Mouse (Mus musculus) heart, embryonic 15.5 days (tissue): ENCODE measurements around the gene Prrt3. TPM values are rescaled to one million over a fixed set of nuclear protein-coding genes. Genes with fewer than 3 reads are reported as not detected.

Source experiments
- ATAC-seq: fragments of 200-750 bp; cut with Nextera tagmentation; replicated peaks from 2 replicates; pipeline ENCODE4 v1.8.0; 2017; ENCODE audit warnings: low read depth, moderate TSS enrichment; ENCODE audit not compliant: insufficient number of reproducible peaks, insufficient read depth, low FRiP score
- H3K27ac ChIP-seq: fragments of 300-500 bp; sonication (generic); 2 replicates; pipeline ENCODE4 v1.5.1; 2015; ENCODE audit warnings: mild to moderate bottlenecking, inconsistent platforms
- H3K27me3 ChIP-seq: fragments of 300-500 bp; sonication (generic); 2 replicates; pipeline ENCODE4 v1.6.1; 2015; ENCODE audit warnings: inconsistent platforms
- H3K36me3 ChIP-seq: fragments of 300-500 bp; sonication (generic); 2 replicates; pipeline ENCODE4 v1.6.1; 2015; ENCODE audit warnings: mild to moderate bottlenecking, inconsistent platforms
- H3K4me1 ChIP-seq: fragments of 300-500 bp; sonication (generic); replicated peaks from 2 replicates; pipeline ENCODE4 v1.6.1; 2015; ENCODE audit warnings: inconsistent platforms
- H3K4me2 ChIP-seq: fragments of 300-500 bp; sonication (generic); 2 replicates; pipeline ENCODE4 v1.6.1; 2015; ENCODE audit warnings: inconsistent platforms, mild to moderate bottlenecking, moderate library complexity
- H3K4me3 ChIP-seq: fragments of 300-500 bp; sonication (generic); 2 replicates; pipeline ENCODE4 v1.5.1; 2015; ENCODE audit warnings: mild to moderate bottlenecking, inconsistent platforms
- H3K9ac ChIP-seq: fragments of 300-500 bp; sonication (generic); 2 replicates; pipeline ENCODE4 v1.6.1; 2015; ENCODE audit warnings: mild to moderate bottlenecking, inconsistent platforms
- H3K9me3 ChIP-seq: fragments of 300-500 bp; sonication (generic); replicated peaks from 2 replicates; pipeline ENCODE4 v1.6.1; 2016; ENCODE audit warnings: inconsistent platforms
- WGBS: fragments of 180-500 bp; shearing (Covaris S2); methylation state at CpG from one replicate; pipeline ENCODE4 v1.1.7; 2015; ENCODE audit warnings: mixed read lengths; 5-methylcytosine and 5-hydroxymethylcytosine counted together
- polyA plus RNA-seq: library from polyadenylated mRNA; unstranded; fragments of >200 nt; fragmentation: Nextera tagmentation; extraction: Ambion mirVana; gene quantifications from 2 replicates; pipeline ENCODE4 v1.2.1, GENCODE M21; 2015

Prrt3 gene
- polyA plus RNA-seq, 1 experiment from 2014 or later, result 0.18 TPM

DNA sequence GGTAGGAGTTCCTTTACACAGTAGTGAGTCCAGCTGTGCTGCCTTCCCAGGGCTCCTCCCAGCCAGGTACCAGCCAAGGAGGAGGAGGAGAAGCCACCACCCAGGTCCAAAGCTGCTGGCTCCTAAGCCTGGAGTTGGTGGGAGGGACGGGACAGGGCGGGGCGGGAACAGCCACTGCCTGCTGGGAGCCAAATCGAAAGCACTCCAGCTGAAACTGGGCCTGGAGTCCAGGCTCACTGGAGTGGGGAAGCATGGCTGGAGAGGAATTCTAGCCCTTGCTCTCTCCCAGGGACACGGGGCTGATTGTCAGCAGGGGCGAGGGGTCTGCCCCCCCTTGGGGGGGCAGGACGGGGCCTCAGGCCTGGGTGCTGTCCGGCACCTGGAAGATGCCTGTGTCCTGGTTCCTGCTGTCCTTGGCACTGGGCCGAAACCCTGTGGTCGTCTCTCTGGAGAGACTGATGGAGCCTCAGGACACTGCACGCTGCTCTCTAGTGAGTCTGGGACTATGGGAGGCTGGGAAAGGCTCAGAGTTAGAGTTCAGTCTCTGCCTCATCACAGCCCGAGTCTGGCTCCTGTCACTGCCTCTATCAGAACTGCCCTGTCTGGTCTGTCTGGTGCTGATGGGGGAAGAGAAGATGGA, 30.3 kb downstream of the Prrt3 start, which contains the start of gene Il17rc:
Gene Il17rc, plus strand, starts transcription at position 131 of the 640 bp plus-strand sequence.
- no peaks in the 10 kb centered on the region for H3K9me3 ChIP-seq
- 23% methylated on average over 12 of the region's 12 CpGs for whole genome bisulfite sequencing
- no peaks in the 10 kb centered on the region for H3K36me3 ChIP-seq
- peak; percentile 48; the same call in 1 of the 2 replicates for ATAC-seq
- H3K9ac ChIP-seq, result peak within 1 kb of the TSS; percentile 62
- peak within 1 kb of the TSS; percentile 47 for H3K4me3 ChIP-seq
- peak within 1 kb of the TSS; percentile 72 for H3K4me2 ChIP-seq
- H3K4me1 ChIP-seq, result peaks cover 30% of the 10 kb centered on the region
- H3K27ac ChIP-seq, result peak within 1 kb of the TSS; percentile 64
- peaks cover 17% of the 10 kb centered on the region for H3K27me3 ChIP-seq

DNA sequence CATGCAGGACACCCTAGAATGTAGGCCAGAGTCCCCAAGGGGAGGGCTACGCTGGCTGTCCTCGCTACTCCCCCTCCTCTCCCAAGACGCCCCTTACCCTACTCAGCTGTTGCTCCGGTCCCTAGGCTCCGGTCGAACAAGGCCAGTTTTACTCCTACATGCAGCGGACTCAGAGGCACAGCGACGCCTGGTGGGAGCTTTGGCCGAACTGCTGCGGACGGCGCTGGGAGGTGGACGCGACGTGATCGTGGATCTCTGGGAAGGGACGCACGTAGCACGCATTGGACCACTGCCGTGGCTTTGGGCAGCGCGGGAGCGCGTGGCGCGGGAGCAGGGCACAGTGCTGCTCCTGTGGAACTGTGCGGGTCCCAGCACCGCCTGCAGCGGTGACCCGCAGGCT, 32.3 kb downstream of the Prrt3 start:
- Histone ChIP-seq H3K36me3 (no peaks in the 10 kb centered on the region), H3K27ac (no peak overlapping the region), H3K9ac (peak overlapping the region; percentile 43), H3K27me3 (peaks cover 17% of the 10 kb centered on the region), H3K9me3 (no peaks in the 10 kb centered on the region), H3K4me3 (peak overlapping the region; percentile 44), H3K4me1 (peaks cover 30% of the 10 kb centered on the region), H3K4me2 (peak overlapping the region; percentile 82)
- peak; percentile 63; the same call in 1 of the 2 replicates for ATAC-seq
- 2% methylated on average over 31 of the region's 31 CpGs for WGBS

DNA sequence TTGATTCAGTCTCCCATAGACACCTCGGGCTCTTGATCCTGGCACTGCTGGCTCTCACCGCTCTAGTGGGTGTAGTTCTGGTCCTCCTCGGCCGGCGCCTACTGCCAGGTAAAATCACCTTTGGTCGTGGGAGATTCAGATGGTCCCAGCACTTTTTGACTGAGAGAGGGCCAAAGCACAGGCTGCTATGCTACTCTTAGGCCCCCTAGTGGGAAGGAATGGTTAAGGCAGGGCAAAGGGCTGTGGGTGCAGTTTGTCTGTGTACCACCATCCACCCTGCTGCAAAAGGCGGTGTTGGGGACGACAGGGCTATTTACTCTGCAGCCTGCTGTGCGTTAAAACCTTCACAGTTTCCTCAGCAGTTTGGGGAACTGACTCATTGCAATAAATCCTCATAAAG, 32.7 kb downstream of the Prrt3 start:
- Histone ChIP-seq H3K4me2 (peak overlapping the region; percentile 82), H3K9ac (peak overlapping the region; percentile 43; the same call in 1 of the 2 replicates), H3K9me3 (no peaks in the 10 kb centered on the region), H3K27me3 (peaks cover 17% of the 10 kb centered on the region), H3K27ac (no peak overlapping the region), H3K4me3 (peak overlapping the region; percentile 44), H3K4me1 (peaks cover 30% of the 10 kb centered on the region), H3K36me3 (no peaks in the 10 kb centered on the region)
- WGBS, result 7% methylated on average over 9 of the region's 9 CpGs
- ATAC-seq, result no peak

- 69% methylated on average over 3 of the region's 3 CpGs for WGBS
- no peak overlapping the region; the same call in 1 of the 2 replicates for H3K4me2 ChIP-seq
Measured at GRCm38 (mm10) chr6:113468512-113468911, 33.2 kb downstream of the Prrt3 start.

GRCm38 (mm10) chr6:113465602-113466001, 36.1 kb downstream of the Prrt3 start:
- no peaks in the 10 kb centered on the region for H3K36me3 ChIP-seq
- ATAC-seq, result no peak
- peaks cover 13% of the 10 kb centered on the region for H3K4me1 ChIP-seq
- H3K9ac ChIP-seq, result no peak overlapping the region
- peaks cover 12% of the 10 kb centered on the region for H3K27me3 ChIP-seq
- no peak overlapping the region for H3K27ac ChIP-seq
- no peaks in the 10 kb centered on the region for H3K9me3 ChIP-seq
- no peak overlapping the region for H3K4me2 ChIP-seq
- H3K4me3 ChIP-seq, result no peak overlapping the region
- WGBS, result 45% methylated on average over 5 of the region's 5 CpGs

More at GRCm38 (mm10) chr6:113468512-113468911, 33.2 kb downstream of the Prrt3 start:
- Histone ChIP-seq H3K27ac (no peak overlapping the region), H3K36me3 (no peaks in the 10 kb centered on the region), H3K27me3 (peaks cover 17% of the 10 kb centered on the region), H3K4me1 (peaks cover 30% of the 10 kb centered on the region), H3K4me3 (no peak overlapping the region), H3K9ac (no peak overlapping the region), H3K9me3 (no peaks in the 10 kb centered on the region)
- ATAC-seq, result no peak

DNA sequence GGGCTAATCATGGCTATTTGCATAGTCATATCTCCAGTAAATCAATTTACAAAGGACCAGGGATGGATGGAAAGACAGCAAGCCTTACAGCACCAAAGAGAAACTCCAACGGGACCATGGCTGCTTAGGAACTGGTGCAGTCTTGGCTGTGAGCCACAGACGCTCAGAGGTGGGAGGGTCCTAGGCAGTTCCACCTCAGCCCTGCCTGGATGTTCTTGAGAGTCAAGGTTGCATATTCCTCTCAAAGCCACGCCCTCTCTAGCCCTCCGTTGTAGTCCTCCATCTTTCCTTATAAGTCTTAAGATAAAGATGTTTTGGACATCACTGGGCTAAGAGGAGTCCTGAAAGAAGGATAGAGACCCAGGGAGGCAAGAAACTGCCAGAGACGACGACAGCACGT, 37.7 kb downstream of the Prrt3 start:
- Histone ChIP-seq H3K9ac (no peak overlapping the region), H3K36me3 (no peaks in the 10 kb centered on the region), H3K4me3 (no peak overlapping the region), H3K4me2 (no peak overlapping the region), H3K27ac (no peak overlapping the region), H3K27me3 (no peaks in the 10 kb centered on the region), H3K9me3 (no peaks in the 10 kb centered on the region), H3K4me1 (peaks cover 3% of the 10 kb centered on the region)
- ATAC-seq, result no peak
- WGBS, result 62% methylated on average over 7 of the region's 7 CpGs

GRCm38 (mm10) chr6:113458635-113459034, 43.1 kb downstream of the Prrt3 start:
- Histone ChIP-seq H3K9me3 (no peaks in the 10 kb centered on the region), H3K4me2 (no peak overlapping the region), H3K27ac (no peak overlapping the region), H3K27me3 (no peaks in the 10 kb centered on the region; the same call in 1 of the 2 replicates), H3K9ac (no peak overlapping the region), H3K4me3 (no peak overlapping the region), H3K4me1 (no peaks in the 10 kb centered on the region), H3K36me3 (no peaks in the 10 kb centered on the region)
- WGBS, result 48% methylated on average over 10 of the region's 10 CpGs
- ATAC-seq, result no peak

DNA sequence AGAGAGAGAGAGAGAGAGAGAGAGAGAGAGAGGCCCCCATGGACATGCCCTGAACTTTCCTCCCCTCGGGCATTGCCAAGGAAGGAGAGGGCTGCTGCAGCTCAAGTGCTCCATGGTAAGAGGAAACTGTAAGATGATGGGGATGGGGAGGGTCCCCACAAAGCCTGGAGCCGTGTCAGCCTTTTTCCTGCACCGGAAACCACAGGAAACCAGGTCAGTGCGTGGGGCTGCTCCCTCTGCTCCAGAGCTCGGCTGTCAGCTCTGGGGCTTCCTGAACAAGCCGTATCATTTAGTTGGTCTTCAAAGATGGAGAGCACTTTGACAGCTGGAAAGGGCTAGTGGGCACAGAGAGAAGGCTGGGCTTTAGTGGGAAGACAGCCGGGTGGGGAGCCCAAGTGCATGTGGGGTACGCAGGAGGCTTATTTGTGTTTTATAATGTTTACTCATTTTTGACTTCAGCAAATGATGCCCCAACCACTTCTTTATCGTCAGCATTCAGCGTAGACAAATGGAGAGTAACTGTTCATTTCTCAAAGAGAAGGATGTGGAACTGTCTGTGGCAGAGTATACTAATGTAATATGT, 43.7 kb downstream of the Prrt3 start, which contains the start of gene Il17re:
Gene Il17re, plus strand, starts transcription at position 533 of the 583 bp plus-strand sequence.
- WGBS, result 54% methylated on average over 10 of the region's 10 CpGs
- H3K9ac ChIP-seq, result no peak within 1 kb of the TSS
- no peaks in the 10 kb centered on the region for H3K4me1 ChIP-seq
- ATAC-seq, result no peak
- no peak within 1 kb of the TSS for H3K4me3 ChIP-seq
- H3K27ac ChIP-seq, result no peak within 1 kb of the TSS
- H3K4me2 ChIP-seq, result no peak within 1 kb of the TSS
- H3K27me3 ChIP-seq, result no peaks in the 10 kb centered on the region; the same call in 1 of the 2 replicates
- no peaks in the 10 kb centered on the region for H3K36me3 ChIP-seq
- H3K9me3 ChIP-seq, result no peaks in the 10 kb centered on the region

DNA sequence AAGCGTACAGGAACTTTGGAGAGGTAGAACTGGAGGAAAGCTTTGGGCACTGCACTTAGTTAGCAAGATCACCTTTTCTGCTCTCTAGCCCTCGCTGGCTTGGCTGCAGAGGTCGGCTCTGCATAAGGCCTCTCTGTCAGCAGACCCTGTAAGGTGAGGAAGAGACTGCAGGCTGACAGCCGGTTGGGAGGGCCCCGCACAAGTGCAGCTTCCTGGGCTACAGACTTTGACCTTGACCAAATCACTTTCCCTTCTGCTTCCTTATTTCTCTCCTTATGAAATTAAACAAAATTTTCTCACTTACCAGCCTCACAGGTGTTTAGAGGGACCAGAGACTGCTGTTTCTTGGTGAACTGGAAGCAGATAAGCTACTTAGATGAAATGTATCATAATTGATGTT, 46.7 kb downstream of the Prrt3 start:
- Histone ChIP-seq H3K36me3 (no peaks in the 10 kb centered on the region), H3K9ac (no peak overlapping the region), H3K27ac (no peak overlapping the region), H3K4me2 (no peak overlapping the region), H3K27me3 (no peaks in the 10 kb centered on the region; the same call in 1 of the 2 replicates), H3K4me3 (no peak overlapping the region), H3K9me3 (no peaks in the 10 kb centered on the region), H3K4me1 (peaks cover 9% of the 10 kb centered on the region; the same call in 1 of the 2 replicates)
- whole genome bisulfite sequencing, result 44% methylated on average over 5 of the region's 5 CpGs
- no peak for ATAC-seq

GRCm38 (mm10) chr6:113451839-113452238, 49.9 kb downstream of the Prrt3 start:
- H3K4me2 ChIP-seq, result no peak overlapping the region
- peaks cover 19% of the 10 kb centered on the region for H3K36me3 ChIP-seq
- no peaks in the 10 kb centered on the region for H3K27me3 ChIP-seq
- 53% methylated on average over 2 of the region's 2 CpGs for WGBS
- H3K9ac ChIP-seq, result no peak overlapping the region
- H3K4me3 ChIP-seq, result no peak overlapping the region
- no peak for ATAC-seq
- H3K27ac ChIP-seq, result no peak overlapping the region
- H3K9me3 ChIP-seq, result no peaks in the 10 kb centered on the region
- peaks cover 9% of the 10 kb centered on the region; the same call in 1 of the 2 replicates for H3K4me1 ChIP-seq

DNA sequence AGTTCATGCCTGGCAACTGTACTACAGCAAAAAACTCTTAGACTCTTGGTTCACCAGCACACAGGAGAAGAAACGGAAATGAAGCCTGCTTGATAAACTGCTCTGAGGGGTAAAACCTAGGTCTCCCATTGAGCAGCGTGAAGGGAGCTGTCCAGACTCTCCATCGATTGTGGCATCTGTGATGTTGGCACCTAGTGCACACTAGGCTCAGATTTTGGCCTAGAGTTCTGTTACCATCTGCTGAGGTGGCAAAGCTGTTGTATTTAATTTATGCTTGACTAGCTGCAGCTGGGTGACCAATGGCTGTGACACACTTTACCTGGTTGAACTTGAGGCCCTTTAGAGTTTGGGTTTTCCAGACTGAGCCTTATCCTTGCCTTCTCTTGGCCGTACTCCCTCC, 54.1 kb downstream of the Prrt3 start:
- 91% methylated on average over 4 of the region's 4 CpGs for WGBS
- H3K4me3 ChIP-seq, result no peak overlapping the region
- no peaks in the 10 kb centered on the region for H3K9me3 ChIP-seq
- H3K27me3 ChIP-seq, result no peaks in the 10 kb centered on the region
- no peak overlapping the region for H3K9ac ChIP-seq
- H3K36me3 ChIP-seq, result peaks cover 21% of the 10 kb centered on the region
- H3K4me1 ChIP-seq, result peaks cover 16% of the 10 kb centered on the region
- H3K4me2 ChIP-seq, result no peak overlapping the region
- ATAC-seq, result no peak
- H3K27ac ChIP-seq, result no peak overlapping the region
